Mouse (Mus musculus) hindbrain, embryonic 16.5 days (tissue): ENCODE measurements around the gene Gimap7. TPM values are rescaled to one million over a fixed set of nuclear protein-coding genes. Genes with fewer than 3 reads are reported as not detected.

Experiments
- ATAC-seq: fragments of 200-750 bp; cut with Nextera tagmentation; 2 replicates; pipeline ENCODE4 v1.8.0; 2017; ENCODE audit warnings: moderate TSS enrichment, moderate library complexity
- H3K27ac ChIP-seq: fragments of 300-500 bp; sonication (generic); 2 replicates; pipeline ENCODE4 v1.5.1; 2014; ENCODE audit warnings: low read depth, mild to moderate bottlenecking, control low read depth, low read length, moderate library complexity
- H3K27me3 ChIP-seq: fragments of 300-500 bp; sonication (generic); replicated peaks from 2 replicates; pipeline ENCODE4 v1.6.1; 2014; ENCODE audit warnings: low read length; ENCODE audit not compliant: control insufficient read depth, insufficient read depth
- H3K36me3 ChIP-seq: fragments of 300-500 bp; sonication (generic); 2 replicates; pipeline ENCODE4 v1.6.1; 2014; ENCODE audit warnings: mild to moderate bottlenecking, low read length, moderate library complexity, mixed read lengths; ENCODE audit not compliant: control insufficient read depth, insufficient read depth
- H3K4me1 ChIP-seq: fragments of 300-500 bp; sonication (generic); 2 replicates; pipeline ENCODE4 v1.6.1; 2014; ENCODE audit warnings: low read depth, low read length; ENCODE audit not compliant: control insufficient read depth, insufficient read depth
- H3K4me2 ChIP-seq: fragments of 300-500 bp; sonication (generic); 2 replicates; pipeline ENCODE4 v1.6.1; 2014; ENCODE audit warnings: mild to moderate bottlenecking, low read length, control low read depth, moderate library complexity
- H3K4me3 ChIP-seq: fragments of 300-500 bp; sonication (generic); 2 replicates; pipeline ENCODE4 v1.5.1; 2014; ENCODE audit warnings: mild to moderate bottlenecking, low read length, control low read depth, moderate library complexity
- H3K9ac ChIP-seq: fragments of 300-500 bp; sonication (generic); 2 replicates; pipeline ENCODE4 v1.6.1; 2014; ENCODE audit warnings: low read depth, mild to moderate bottlenecking, control low read depth, low read length, moderate library complexity
- H3K9me3 ChIP-seq: fragments of 300-500 bp; sonication (generic); 2 replicates; pipeline ENCODE4 v1.6.1; 2014; ENCODE audit warnings: mild to moderate bottlenecking, low read length, moderate library complexity; ENCODE audit not compliant: control insufficient read depth
- WGBS: fragments of 180-500 bp; shearing (Covaris S2); extraction: QIAGEN DNeasy Blood & Tissue Kit; methylation state at CpG from one replicate; pipeline ENCODE4 v1.1.7; 2014; 5-methylcytosine and 5-hydroxymethylcytosine counted together
- polyA plus RNA-seq: library from polyadenylated mRNA; unstranded; fragments of >200 nt; fragmentation: Nextera tagmentation; extraction: Ambion mirVana; gene quantifications from 2 replicates; pipeline ENCODE4 v1.2.1, GENCODE M21; 2015

Gene Gimap7
- polyA plus RNA-seq, 1 experiment from 2014 or later = not detected

DNA sequence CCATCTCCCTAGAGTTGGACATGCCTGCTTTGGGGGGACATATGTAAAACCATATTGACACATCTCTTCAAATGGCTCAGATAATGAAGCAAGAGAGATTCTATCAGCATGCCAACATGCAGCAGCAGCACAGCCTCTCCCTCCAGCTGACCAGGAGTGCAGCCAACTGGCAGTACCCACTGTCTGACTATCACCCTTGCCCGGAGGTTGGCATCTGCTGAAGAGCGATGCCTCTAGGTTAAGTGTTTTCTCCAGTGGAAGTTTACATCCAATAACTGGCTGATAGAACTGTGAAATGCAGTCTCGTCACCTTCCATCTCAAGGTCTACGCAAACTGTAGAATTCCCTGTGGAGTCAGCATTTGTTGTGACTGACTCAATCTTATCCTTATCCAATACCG lies 19.3 kb downstream of the Gimap7 start:
- H3K36me3 ChIP-seq = no peaks in the 10 kb centered on the region
- H3K4me2 ChIP-seq = no peak overlapping the region
- WGBS = 93% methylated on average over 5 of the region's 5 CpGs
- no peak overlapping the region for H3K27ac ChIP-seq
- no peak for ATAC-seq
- H3K9me3 ChIP-seq = no peaks in the 10 kb centered on the region
- H3K9ac ChIP-seq = no peak overlapping the region
- no peak overlapping the region for H3K4me3 ChIP-seq
- H3K4me1 ChIP-seq = peaks cover 7% of the 10 kb centered on the region
- no peaks in the 10 kb centered on the region; the same call in 1 of the 2 replicates for H3K27me3 ChIP-seq

DNA sequence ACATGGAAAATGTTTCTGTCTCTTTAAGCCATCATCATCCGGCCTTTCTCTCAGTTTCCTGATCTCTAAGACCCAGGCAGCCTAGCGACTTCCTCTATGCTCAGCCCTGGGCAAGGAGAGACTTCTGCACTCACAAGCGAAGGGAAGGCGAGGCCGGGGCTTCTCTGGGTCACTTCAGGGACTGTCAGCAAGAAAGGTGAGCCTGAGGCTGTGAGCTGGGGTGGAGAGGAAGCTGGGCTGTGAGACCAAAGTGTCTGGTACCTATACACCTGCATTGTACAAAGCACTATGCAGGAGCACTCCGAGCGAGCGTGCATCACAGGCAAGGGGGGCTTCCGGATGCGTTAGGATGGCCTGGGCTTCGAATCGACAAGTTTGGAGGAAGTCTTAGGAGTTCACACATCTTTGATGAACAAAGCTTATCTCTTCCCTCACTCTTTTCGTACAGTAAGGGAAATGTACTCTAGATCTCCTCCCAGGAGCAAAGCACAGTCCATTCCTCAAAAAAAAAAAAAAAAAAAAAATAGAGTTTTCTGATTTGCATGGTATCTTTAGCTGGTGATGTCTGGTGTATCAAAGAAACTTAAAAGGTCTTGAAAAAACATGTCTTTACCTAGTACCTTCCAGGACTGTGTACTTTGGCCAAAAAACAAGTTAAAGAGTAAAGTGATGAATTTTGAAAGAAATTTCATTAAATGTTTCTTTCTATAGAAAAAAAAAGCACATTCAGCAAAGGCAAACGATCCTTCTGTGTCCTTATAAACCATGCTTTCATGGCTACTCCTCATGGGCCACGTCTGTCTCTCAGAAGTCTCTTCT lies 20.7 kb downstream of the Gimap7 start, which contains the start of gene Gimap1:
Gimap1 (plus strand) TSS at position 94 of the 819 bp plus-strand sequence.
- ATAC-seq = no peak
- peaks cover 9% of the 10 kb centered on the region for H3K4me1 ChIP-seq
- WGBS = 83% methylated on average over 15 of the region's 15 CpGs

DNA sequence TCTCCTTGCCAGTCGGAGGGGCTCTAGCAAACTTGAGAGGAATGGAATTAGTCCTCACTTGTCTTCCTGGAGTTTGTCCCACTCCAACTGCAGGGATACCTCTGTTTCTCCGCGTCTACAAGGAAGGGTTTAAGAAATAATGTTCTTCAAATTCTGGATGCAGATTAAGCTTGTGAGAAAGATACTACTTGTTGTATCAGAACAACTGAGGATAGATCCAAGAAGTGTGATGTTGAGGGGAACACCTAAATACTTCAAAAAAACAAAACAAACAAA lies 21.3 kb downstream of the Gimap7 start:
- Histone ChIP-seq H3K4me1 (peaks cover 9% of the 10 kb centered on the region), H3K27ac (no peak overlapping the region), H3K27me3 (peaks cover 3% of the 10 kb centered on the region), H3K4me2 (no peak overlapping the region), H3K9me3 (no peaks in the 10 kb centered on the region), H3K36me3 (no peaks in the 10 kb centered on the region), H3K4me3 (no peak overlapping the region), H3K9ac (no peak overlapping the region)
- ATAC-seq = no peak
- 93% methylated on average over 3 of the region's 3 CpGs for WGBS

More for the DNA sequence above, 20.7 kb downstream of the Gimap7 start, which contains the start of gene Gimap1:
- Histone ChIP-seq H3K9ac (no peak within 1 kb of the TSS), H3K36me3 (no peaks in the 10 kb centered on the region), H3K27me3 (peaks cover 2% of the 10 kb centered on the region), H3K27ac (no peak within 1 kb of the TSS), H3K4me2 (no peak within 1 kb of the TSS), H3K4me3 (0 out of 2 replicates have a peak within 1 kb of the TSS, but pooled peaks have one; percentile 13), H3K9me3 (no peaks in the 10 kb centered on the region)

DNA sequence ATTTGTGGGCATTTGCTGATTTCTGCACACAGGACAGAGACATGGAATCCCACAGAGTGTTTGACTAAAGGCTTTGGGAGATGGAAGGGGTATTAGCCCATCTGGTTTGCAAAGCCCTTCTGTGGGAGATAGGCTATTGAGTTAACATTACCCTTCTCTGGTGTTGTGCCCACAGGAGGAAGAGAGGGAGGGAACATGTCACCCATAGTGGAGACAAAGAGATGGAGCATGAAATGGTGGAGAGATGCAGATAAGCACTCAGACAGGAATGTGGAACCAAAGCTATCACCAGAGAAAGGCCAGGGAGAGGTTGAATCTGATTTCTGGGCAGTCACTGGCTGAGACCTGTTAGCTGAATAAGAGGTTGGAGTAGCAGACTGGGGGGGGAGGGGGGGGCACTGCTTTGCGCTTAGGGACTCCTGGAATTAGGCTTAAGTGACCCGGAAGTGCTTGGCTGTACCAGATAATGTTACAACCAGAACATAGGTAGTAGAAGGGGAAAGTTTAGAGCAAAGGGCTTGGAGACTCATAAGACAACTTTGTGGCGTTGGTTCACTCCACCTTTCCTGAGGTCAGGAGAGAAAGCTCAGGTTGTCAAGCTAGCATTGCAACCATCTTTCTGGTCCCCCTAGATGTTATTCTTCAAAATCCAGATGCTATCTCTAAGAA lies 22.2 kb downstream of the Gimap7 start:
- ATAC-seq = no peak
- no peak overlapping the region for H3K4me3 ChIP-seq
- no peaks in the 10 kb centered on the region for H3K36me3 ChIP-seq
- H3K27me3 ChIP-seq = peaks cover 3% of the 10 kb centered on the region
- H3K27ac ChIP-seq = no peak overlapping the region
- WGBS = 80% methylated on average over 3 of the region's 3 CpGs
- no peak overlapping the region for H3K4me2 ChIP-seq
- no peak overlapping the region for H3K9ac ChIP-seq
- H3K4me1 ChIP-seq = peaks cover 9% of the 10 kb centered on the region
- H3K9me3 ChIP-seq = no peaks in the 10 kb centered on the region

DNA sequence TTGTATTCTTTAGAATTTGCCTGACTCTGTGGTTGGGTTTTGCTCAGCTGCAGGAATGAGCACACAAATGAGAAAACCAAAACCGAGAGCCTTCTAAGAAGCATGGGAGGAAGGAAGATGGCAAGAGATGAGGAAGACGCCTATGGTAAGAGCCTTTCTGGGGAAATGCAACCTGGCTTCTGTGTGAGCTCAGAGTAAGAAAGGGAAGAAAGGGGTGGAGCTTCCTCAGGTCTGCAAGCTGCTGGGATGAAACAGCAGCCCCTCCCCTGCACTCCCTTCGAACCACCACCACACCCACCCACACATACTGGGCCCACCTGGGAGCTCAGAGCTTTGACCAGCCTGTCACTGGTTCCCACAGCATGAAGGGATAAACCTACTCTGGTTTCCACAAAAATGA lies 22.9 kb downstream of the Gimap7 start:
- Histone ChIP-seq H3K4me1 (peaks cover 9% of the 10 kb centered on the region), H3K4me3 (no peak overlapping the region), H3K27me3 (peaks cover 3% of the 10 kb centered on the region), H3K27ac (no peak overlapping the region), H3K9ac (no peak overlapping the region), H3K9me3 (no peaks in the 10 kb centered on the region), H3K4me2 (no peak overlapping the region), H3K36me3 (no peaks in the 10 kb centered on the region)
- WGBS = 24% methylated on average over 3 of the region's 3 CpGs
- no peak for ATAC-seq

DNA sequence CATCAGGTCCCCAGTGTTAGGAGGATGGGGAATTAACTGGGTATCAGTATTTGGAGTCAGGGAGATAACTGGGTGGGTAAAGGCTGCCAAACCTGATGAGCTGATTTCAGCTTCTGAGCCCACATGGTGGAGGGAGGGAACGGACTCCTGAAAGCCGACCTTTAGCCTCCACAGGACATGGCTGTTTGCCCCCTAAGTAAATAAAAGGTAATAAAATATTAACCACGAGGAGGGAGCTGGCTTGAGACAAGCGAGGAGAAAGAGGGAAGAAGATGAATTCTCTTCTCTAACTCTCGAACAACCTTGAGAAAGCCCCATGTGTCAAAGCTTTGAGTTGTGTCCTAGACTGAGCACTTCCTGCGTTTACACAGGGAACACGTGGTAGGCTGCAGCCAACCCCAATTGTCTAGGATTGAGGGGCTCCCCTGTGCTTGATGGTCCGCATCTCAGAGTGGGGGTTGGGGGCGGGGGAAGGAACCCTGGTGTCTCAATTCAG lies 23.3 kb downstream of the Gimap7 start:
- Histone ChIP-seq H3K4me3 (no peak overlapping the region; the same call in 1 of the 2 replicates), H3K36me3 (no peaks in the 10 kb centered on the region), H3K27me3 (peaks cover 3% of the 10 kb centered on the region), H3K4me2 (peak overlapping the region; percentile 89), H3K9me3 (no peaks in the 10 kb centered on the region), H3K4me1 (peaks cover 9% of the 10 kb centered on the region), H3K27ac (no peak overlapping the region), H3K9ac (0 out of 2 replicates have a peak overlapping the region, but pooled peaks have one; percentile 76)
- peak; percentile 81 for ATAC-seq
- 31% methylated on average over 9 of the region's 9 CpGs for WGBS

DNA sequence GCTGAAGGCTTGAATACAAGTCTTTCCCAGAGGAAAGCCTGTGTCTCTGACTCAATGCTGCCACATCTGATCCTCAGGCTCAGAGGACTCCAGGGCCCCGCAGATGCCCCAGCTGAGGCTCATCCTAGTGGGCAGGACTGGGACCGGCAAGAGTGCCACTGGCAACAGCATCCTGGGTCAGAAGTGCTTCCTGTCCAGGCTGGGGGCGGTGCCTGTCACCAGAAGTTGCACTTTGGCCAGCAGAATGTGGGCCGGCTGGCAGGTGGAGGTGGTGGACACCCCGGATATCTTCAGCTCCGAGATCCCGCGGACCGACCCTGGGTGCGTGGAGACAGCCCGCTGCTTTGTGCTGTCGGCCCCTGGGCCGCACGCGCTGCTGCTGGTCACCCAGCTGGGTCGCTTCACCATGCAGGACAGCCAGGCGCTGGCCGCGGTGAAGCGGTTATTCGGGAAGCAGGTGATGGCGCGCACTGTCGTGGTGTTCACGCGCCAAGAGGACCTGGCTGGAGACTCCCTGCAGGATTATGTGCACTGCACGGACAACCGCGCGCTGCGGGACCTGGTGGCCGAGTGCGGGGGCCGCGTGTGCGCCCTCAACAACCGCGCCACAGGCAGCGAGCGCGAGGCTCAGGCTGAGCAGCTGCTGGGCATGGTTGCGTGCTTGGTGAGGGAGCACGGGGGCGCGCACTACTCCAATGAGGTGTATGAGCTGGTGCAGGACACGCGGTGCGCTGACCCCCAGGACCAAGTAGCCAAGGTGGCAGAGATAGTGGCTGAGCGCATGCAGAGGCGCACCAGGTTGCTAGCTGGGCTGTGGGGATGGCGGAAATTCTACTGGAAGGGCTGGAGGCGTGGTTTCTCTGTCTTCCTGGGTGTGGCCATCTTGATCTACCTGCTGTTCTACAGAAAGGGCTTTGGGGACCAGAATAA lies 24.3 kb downstream of the Gimap7 start:
- 9% methylated on average over 52 of the region's 52 CpGs for WGBS
- peaks cover 9% of the 10 kb centered on the region for H3K4me1 ChIP-seq
- no peaks in the 10 kb centered on the region for H3K9me3 ChIP-seq
- H3K4me2 ChIP-seq = peak overlapping the region; percentile 89
- H3K36me3 ChIP-seq = no peaks in the 10 kb centered on the region
- peak; percentile 84 for ATAC-seq
- H3K27me3 ChIP-seq = peaks cover 3% of the 10 kb centered on the region
- H3K9ac ChIP-seq = peak overlapping the region; percentile 76
- H3K27ac ChIP-seq = peak overlapping the region; percentile 51; the same call in 1 of the 2 replicates
- H3K4me3 ChIP-seq = peak overlapping the region; percentile 61

DNA sequence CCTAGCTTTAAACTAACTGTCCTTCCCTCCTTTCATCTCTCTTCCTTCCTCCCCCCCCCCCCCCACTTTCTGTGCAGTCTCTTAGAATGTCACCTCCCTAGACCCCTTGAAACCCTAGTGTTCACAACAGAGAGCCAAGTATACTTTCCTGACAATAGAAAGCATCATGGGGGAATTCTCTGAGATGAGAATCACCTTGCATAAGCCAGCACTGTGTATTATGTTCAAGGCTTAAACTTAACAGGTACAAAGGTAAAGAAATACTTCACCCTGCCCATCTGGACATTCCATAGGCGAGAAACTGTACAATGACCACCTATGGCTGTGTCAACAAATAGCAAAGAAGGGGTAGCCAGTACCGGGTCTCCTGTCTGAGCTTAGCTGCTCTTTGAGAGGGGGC lies 27.1 kb downstream of the Gimap7 start:
- Histone ChIP-seq H3K36me3 (no peaks in the 10 kb centered on the region), H3K27me3 (peaks cover 3% of the 10 kb centered on the region), H3K9me3 (no peaks in the 10 kb centered on the region), H3K4me2 (no peak overlapping the region), H3K4me1 (peaks cover 9% of the 10 kb centered on the region), H3K27ac (no peak overlapping the region), H3K4me3 (no peak overlapping the region), H3K9ac (no peak overlapping the region)
- ATAC-seq = no peak
- WGBS = 52% methylated on average over 2 of the region's 2 CpGs
